Mouse (Mus musculus): ENCODE measurements around the gene Efna1. TPM values are rescaled to one million over a fixed set of nuclear protein-coding genes. Genes with fewer than 3 reads are reported as not detected.

Efna1 gene
- polyA plus RNA-seq, 2 experiments: 42.2 to 52.2 TPM

DNA sequence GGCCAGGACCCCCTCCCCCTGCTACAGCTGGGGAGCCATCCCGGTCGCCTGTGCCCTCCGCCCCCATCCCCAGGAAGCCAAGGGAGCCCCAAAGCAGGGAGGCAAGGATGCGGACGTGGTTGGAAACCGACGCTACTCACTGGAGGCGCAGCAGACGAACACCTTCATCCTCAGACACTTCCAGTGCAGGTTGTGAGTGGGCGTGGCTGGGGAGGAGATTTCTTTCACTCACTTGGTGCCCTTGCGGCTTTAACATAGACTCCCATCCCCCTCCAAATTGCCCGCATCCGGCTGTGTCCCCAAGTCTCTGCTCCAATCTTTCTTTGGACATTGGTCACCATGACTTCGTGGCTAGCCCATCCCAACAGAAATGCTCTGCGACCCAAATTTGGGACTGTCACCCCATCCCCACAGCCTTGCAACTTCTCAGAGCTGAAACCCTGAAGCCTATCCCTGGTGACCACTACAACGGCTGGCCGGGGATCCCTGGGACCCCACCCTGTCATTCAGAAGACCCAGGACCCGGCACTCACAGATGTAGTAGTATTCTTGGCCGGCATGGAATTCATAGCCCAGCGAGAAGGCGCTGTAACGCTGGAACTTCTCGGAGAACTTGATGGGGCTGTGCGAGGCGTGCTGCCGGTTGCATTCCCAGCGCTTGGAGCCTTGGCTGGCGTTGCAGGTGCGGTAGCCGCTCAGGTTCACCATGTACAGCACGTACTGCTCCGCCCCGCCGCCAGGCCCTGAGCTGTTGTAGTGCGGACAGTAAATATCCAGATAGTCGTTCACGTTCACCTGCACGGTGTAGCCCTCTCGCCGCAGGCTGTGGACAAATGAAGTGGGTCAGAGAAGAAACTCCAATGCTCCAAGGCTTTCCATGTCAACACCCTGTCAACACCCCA is 35.2 kb upstream of the Efna1 start:
- Histone ChIP-seq H3K9me3 (ENCODE audit: control insufficient read depth, low read length) (no peaks in the 10 kb centered on the region), H3K4me1 (ENCODE audit: control insufficient read depth, insufficient read depth, low read length) (peaks cover 44% of the 10 kb centered on the region), H3K27me3 (ENCODE audit: control insufficient read depth, insufficient read depth, low read length) (peaks cover 10% of the 10 kb centered on the region), H3K27ac (replicated peaks; ENCODE audit: low read depth, low read length) (no peak overlapping the region), H3K4me2 (replicated peaks; ENCODE audit: low read depth, low read length, severe bottlenecking) (peak overlapping the region; percentile 45), H3K9ac (ENCODE audit: low read depth, low read length, severe bottlenecking) (no peak overlapping the region), H3K4me3 (replicated peaks; ENCODE audit: low read length) (peak overlapping the region; percentile 26; the same call in 1 of the 2 replicates), H3K36me3 (ENCODE audit: control insufficient read depth, insufficient read depth, low read length) (peaks cover 6% of the 10 kb centered on the region; the same call in 1 of the 2 replicates)
- ATAC-seq (ENCODE audit: low FRiP score, low read depth) (no peak), DNase-seq (ENCODE audit: low spot score) (no peak)
- TF ChIP-seq POLR2A (IDR thresholded peaks at IDR 0.05; ENCODE audit: borderline replicate concordance, extremely low read depth, insufficient read depth, insufficient read length): no peak
- 12% methylated on average over 37 of the region's 40 CpGs for WGBS

DNA sequence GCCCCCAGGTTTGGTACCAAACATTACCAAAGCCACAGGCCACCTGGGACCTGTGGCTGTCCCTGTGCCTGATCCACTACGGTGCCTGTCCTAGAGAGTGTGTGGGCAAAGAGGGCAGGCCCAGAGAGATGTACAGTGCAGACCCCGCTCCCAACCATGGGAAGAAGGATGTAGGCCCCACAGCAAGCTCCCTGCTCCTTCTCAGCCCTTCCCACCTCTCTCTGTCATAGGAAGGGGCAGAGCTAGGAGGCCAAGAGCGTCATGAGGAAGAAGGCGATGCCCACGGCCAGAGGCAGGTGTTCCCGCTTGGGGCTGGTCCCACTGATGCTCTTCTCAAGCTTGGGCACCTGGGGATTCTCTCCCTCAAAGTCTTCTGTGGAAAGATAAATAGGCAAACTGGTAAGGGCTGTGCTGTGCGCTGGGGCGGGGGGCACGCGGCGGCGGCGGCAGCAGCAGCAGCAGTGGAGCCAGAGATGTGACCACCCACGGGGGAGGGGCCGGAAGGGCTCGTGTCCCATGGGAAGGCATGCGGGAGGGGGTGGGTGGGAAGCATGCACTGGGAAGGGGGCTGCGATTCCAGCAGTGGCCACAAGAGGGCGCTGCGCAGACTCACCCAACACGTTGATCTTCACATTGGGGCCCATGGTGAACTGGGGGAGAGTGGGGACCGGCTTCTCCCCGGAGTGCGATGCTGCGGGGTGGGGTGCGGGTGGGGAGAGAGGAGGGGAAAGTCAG is 34.4 kb upstream of the Efna1 start:
- Histone ChIP-seq H3K9ac (ENCODE audit: low read depth, low read length, severe bottlenecking) (peak overlapping the region; percentile 32; the same call in 1 of the 2 replicates), H3K36me3 (ENCODE audit: control insufficient read depth, insufficient read depth, low read length) (peaks cover 6% of the 10 kb centered on the region; the same call in 1 of the 2 replicates), H3K9me3 (ENCODE audit: control insufficient read depth, low read length) (no peaks in the 10 kb centered on the region), H3K4me3 (replicated peaks; ENCODE audit: low read length) (peak overlapping the region; percentile 26), H3K27me3 (ENCODE audit: control insufficient read depth, insufficient read depth, low read length) (peaks cover 10% of the 10 kb centered on the region), H3K4me1 (ENCODE audit: control insufficient read depth, insufficient read depth, low read length) (peaks cover 36% of the 10 kb centered on the region), H3K27ac (replicated peaks; ENCODE audit: low read depth, low read length) (no peak overlapping the region), H3K4me2 (replicated peaks; ENCODE audit: low read depth, low read length, severe bottlenecking) (peak overlapping the region; percentile 45)
- 0 out of 2 replicates have a peak, but pooled peaks have one; percentile 16 for ATAC-seq (ENCODE audit: low FRiP score, low read depth)
- no peak for TF ChIP-seq POLR2A (IDR thresholded peaks at IDR 0.05; ENCODE audit: borderline replicate concordance, extremely low read depth, insufficient read depth, insufficient read length)
- peak; percentile 73 for DNase-seq (ENCODE audit: low spot score)
- 14% methylated on average over 17 of the region's 26 CpGs for WGBS

- WGBS: 46% methylated on average over 2 of the region's 2 CpGs
Observed at GRCm38 (mm10) chr3:89314791-89315190, 33.8 kb upstream of the Efna1 start.

GRCm38 (mm10) chr3:89314340-89314739 is 33.4 kb upstream of the Efna1 start:
- peaks cover 10% of the 10 kb centered on the region for H3K27me3 ChIP-seq (ENCODE audit: control insufficient read depth, insufficient read depth, low read length)
- H3K9ac ChIP-seq (ENCODE audit: low read depth, low read length, severe bottlenecking): no peak overlapping the region
- H3K27ac ChIP-seq (replicated peaks; ENCODE audit: low read depth, low read length): no peak overlapping the region
- H3K4me1 ChIP-seq (ENCODE audit: control insufficient read depth, insufficient read depth, low read length): peaks cover 29% of the 10 kb centered on the region
- DNase-seq (ENCODE audit: low spot score) (no peak), ATAC-seq (ENCODE audit: low FRiP score, low read depth) (no peak)
- 75% methylated on average over 5 of the region's 5 CpGs for WGBS
- no peak for TF ChIP-seq POLR2A (IDR thresholded peaks at IDR 0.05; ENCODE audit: borderline replicate concordance, extremely low read depth, insufficient read depth, insufficient read length)
- no peaks in the 10 kb centered on the region for H3K9me3 ChIP-seq (ENCODE audit: control insufficient read depth, low read length)
- no peak overlapping the region for H3K4me2 ChIP-seq (replicated peaks; ENCODE audit: low read depth, low read length, severe bottlenecking)
- H3K4me3 ChIP-seq (replicated peaks; ENCODE audit: low read length): no peak overlapping the region
- peaks cover 6% of the 10 kb centered on the region; the same call in 1 of the 2 replicates for H3K36me3 ChIP-seq (ENCODE audit: control insufficient read depth, insufficient read depth, low read length)

More at GRCm38 (mm10) chr3:89314791-89315190, 33.8 kb upstream of the Efna1 start:
- DNase-seq (ENCODE audit: low spot score): no peak
- no peak overlapping the region for H3K4me3 ChIP-seq (replicated peaks; ENCODE audit: low read length)
- no peak for ATAC-seq (ENCODE audit: low FRiP score, low read depth)
- TF ChIP-seq POLR2A (IDR thresholded peaks at IDR 0.05; ENCODE audit: borderline replicate concordance, extremely low read depth, insufficient read depth, insufficient read length): no peak
- 0 out of 2 replicates have a peak overlapping the region, but pooled peaks have one; percentile 32 for H3K9ac ChIP-seq (ENCODE audit: low read depth, low read length, severe bottlenecking)
- peaks cover 10% of the 10 kb centered on the region for H3K27me3 ChIP-seq (ENCODE audit: control insufficient read depth, insufficient read depth, low read length)
- H3K36me3 ChIP-seq (ENCODE audit: control insufficient read depth, insufficient read depth, low read length): peaks cover 6% of the 10 kb centered on the region; the same call in 1 of the 2 replicates
- peaks cover 32% of the 10 kb centered on the region for H3K4me1 ChIP-seq (ENCODE audit: control insufficient read depth, insufficient read depth, low read length)
- H3K4me2 ChIP-seq (replicated peaks; ENCODE audit: low read depth, low read length, severe bottlenecking): peak overlapping the region; percentile 45; the same call in 1 of the 2 replicates
- no peaks in the 10 kb centered on the region for H3K9me3 ChIP-seq (ENCODE audit: control insufficient read depth, low read length)
- no peak overlapping the region for H3K27ac ChIP-seq (replicated peaks; ENCODE audit: low read depth, low read length)

DNA sequence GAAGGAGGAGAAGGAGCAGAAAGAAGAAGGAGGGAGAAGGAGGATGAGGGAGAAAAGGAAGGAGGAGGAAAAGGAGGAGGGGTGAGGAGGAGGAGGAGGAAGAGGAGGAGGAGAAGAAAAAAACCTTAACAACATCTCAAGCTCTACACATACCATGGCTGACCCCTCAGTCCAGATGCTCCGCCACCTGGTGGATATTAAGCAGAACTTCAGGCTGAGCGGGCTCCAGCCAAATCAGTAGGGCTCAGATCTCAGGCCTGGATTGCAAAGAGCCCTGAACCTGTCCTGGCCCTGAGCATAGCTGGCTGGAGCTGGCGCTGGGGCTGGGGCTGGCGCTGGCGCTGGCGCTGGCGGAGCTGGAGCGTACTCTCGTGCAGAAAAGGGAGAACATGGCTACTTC is 27.1 kb upstream of the Efna1 start:
- peaks cover 5% of the 10 kb centered on the region; the same call in 1 of the 2 replicates for H3K4me1 ChIP-seq (ENCODE audit: control insufficient read depth, insufficient read depth, low read length)
- ATAC-seq (ENCODE audit: low FRiP score, low read depth) (peak; percentile 78), DNase-seq (ENCODE audit: low spot score) (peak; percentile 76)
- H3K27me3 ChIP-seq (ENCODE audit: control insufficient read depth, insufficient read depth, low read length): no peaks in the 10 kb centered on the region
- 9% methylated on average over 9 of the region's 9 CpGs for WGBS
- no peak overlapping the region for H3K4me2 ChIP-seq (replicated peaks; ENCODE audit: low read depth, low read length, severe bottlenecking)
- H3K27ac ChIP-seq (replicated peaks; ENCODE audit: low read depth, low read length): no peak overlapping the region
- no peak overlapping the region for H3K9ac ChIP-seq (ENCODE audit: low read depth, low read length, severe bottlenecking)
- H3K9me3 ChIP-seq (ENCODE audit: control insufficient read depth, low read length): no peaks in the 10 kb centered on the region
- H3K36me3 ChIP-seq (ENCODE audit: control insufficient read depth, insufficient read depth, low read length): no peaks in the 10 kb centered on the region
- no peak overlapping the region for H3K4me3 ChIP-seq (replicated peaks; ENCODE audit: low read length)
- no peak for TF ChIP-seq POLR2A (IDR thresholded peaks at IDR 0.05; ENCODE audit: borderline replicate concordance, extremely low read depth, insufficient read depth, insufficient read length)
